Mouse (Mus musculus): ENCODE measurements around the gene C1galt1c1. TPM values are rescaled to one million over a fixed set of nuclear protein-coding genes. Genes with fewer than 3 reads are reported as not detected.

The C1galt1c1 gene
- polyA plus RNA-seq, 1 experiment from 2014 or later: 22.2 TPM

DNA sequence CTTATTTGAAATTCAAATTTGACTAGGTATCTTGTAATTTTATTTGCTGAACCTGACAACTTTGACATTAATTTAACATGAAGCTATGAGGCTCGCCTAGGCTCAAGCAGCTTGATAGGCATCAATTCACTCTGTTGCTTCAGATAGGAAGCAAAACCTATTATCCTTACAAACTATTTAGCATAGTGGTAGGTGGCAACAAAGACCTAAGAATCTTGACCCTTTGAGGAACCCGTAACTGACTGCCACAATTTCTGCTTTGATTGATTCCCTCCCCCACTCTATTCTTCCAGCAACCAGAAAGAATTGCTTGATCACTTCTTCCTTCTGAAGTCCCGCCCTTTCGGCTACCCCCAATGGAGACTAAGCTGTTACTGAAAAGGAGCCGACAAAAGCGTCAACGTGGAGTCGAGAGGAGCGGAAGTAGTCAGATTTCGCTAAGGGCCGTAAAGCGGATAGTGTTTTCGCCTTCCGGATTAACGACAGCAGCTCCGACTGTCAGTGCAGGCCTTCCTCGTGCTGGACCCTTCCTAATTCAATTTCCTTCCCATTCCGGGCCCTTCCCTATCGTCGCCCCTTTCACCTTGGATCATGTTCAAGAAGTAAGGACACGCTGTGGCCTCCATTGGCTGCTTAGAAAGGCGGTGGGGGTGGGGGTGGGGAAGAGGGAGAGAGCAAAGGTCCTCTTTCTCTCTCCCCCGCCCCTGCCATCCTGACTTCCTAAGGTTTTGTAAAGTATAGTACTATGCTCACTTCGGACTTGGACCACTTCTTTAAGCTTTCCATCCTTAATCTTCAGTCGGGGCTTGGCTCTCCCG, 34.5 kb downstream of the C1galt1c1 start, which contains the start of gene Mcts1:
TSS of gene Mcts1 (plus strand) at position 402 of the 818 bp plus-strand sequence.
- WGBS: 16% methylated on average over 26 of the region's 26 CpGs
- peak; percentile 76 for DNase-seq (ENCODE audit: low spot score)
- no peaks in the 10 kb centered on the region for H3K9me3 ChIP-seq
- H3K4me1 ChIP-seq (replicated peaks): no peaks in the 10 kb centered on the region
- H3K27me3 ChIP-seq (ENCODE audit: insufficient read depth, poor library complexity, severe bottlenecking): no peaks in the 10 kb centered on the region
- H3K27ac ChIP-seq: peak within 1 kb of the TSS; percentile 84
- no peaks in the 10 kb centered on the region for H3K36me3 ChIP-seq
- peak within 1 kb of the TSS; percentile 60 for H3K4me3 ChIP-seq

DNA sequence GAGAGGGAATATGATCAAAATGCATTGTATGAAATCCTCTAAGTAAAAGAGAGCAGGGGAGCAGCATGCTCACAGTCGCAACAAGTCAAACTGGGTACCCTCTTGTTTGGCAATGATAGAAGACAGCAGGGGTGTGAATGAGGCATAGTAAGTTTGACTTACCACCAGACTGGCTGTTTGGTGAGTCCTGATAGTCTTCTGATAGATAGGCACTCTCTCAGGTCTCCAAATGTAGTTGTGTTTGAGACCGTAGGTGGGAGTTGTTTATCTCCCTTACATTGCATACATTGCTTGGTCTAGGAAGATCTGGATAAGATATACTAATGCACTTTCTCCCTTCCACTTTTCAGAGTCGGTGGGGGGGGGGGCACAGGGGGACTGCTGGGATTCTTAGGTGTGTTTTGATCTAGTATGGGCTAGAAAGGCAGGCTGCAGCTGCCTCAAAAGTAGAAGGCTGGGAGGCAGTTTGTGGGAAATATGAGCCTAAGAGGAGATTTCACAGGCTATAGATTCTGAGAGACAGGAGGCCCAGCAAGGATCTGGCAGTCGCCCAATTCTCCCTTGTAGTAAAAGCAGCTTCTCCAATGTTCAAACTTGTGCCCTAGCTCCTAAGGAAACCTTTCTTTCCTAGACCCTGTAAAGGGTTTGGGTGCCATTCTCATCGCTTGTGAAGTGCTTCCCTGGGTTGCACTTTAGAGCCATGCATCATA, 41.6 kb downstream of the C1galt1c1 start:
- no peak overlapping the region for H3K4me3 ChIP-seq
- no peak overlapping the region for H3K27ac ChIP-seq
- H3K4me1 ChIP-seq (replicated peaks): no peaks in the 10 kb centered on the region
- H3K9me3 ChIP-seq: no peaks in the 10 kb centered on the region
- WGBS: 69% methylated on average over 5 of the region's 5 CpGs
- no peaks in the 10 kb centered on the region for H3K27me3 ChIP-seq (ENCODE audit: insufficient read depth, poor library complexity, severe bottlenecking)
- no peak for DNase-seq (ENCODE audit: low spot score)
- H3K36me3 ChIP-seq: no peaks in the 10 kb centered on the region

DNA sequence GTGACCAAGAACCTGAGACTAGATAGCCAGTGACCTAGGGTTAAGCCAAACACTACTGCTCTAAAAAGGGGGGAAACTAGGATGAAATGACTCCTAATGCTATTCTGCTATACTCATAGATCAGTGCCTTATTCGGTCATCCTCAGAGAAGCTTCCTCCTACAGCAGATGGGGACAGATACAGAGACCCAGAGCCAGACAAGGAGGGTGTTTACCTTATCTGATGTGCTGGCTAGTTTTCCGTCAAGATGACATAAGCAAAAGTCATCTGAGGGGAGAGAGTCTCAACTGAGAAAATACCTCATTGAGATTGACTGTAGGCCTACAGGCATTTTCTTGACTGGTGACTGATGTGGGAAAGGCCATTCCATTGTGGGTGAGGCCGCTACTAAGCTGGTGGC, 43.1 kb downstream of the C1galt1c1 start:
- 88% methylated on average over 3 of the region's 3 CpGs for WGBS
- no peaks in the 10 kb centered on the region for H3K9me3 ChIP-seq

DNA sequence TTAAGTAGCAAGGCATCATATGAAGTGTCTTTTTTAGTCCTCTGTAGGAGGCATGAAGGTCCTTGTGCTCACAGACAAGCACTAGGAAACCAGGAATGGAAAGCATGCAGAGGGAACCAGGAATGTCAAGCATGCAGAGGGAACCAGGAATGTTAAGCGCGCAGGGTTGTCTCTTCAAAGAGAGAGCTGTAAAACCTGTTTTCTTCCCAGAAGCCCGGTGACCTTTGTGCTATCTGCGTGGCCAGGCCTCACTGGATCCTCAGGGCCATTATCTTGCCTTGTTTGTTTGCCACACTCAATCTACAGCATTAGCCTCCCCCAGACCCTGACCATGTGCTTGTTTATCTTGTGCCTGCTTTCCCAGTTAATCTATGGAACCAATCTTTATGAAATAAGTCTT, 45.1 kb downstream of the C1galt1c1 start:
- Histone ChIP-seq H3K9me3 (no peaks in the 10 kb centered on the region), H3K27ac (no peak overlapping the region), H3K27me3 (ENCODE audit: insufficient read depth, poor library complexity, severe bottlenecking) (no peaks in the 10 kb centered on the region), H3K4me3 (no peak overlapping the region), H3K36me3 (no peaks in the 10 kb centered on the region), H3K4me1 (replicated peaks) (no peaks in the 10 kb centered on the region)
- DNase-seq (ENCODE audit: low spot score): peak; percentile 3
- WGBS: 29% methylated on average over 4 of the region's 4 CpGs

More for the DNA sequence above, 43.1 kb downstream of the C1galt1c1 start:
- Histone ChIP-seq H3K27me3 (ENCODE audit: insufficient read depth, poor library complexity, severe bottlenecking) (no peaks in the 10 kb centered on the region), H3K4me1 (replicated peaks) (no peaks in the 10 kb centered on the region), H3K27ac (no peak overlapping the region), H3K4me3 (no peak overlapping the region), H3K36me3 (no peaks in the 10 kb centered on the region)
- DNase-seq (ENCODE audit: low spot score): no peak

DNA sequence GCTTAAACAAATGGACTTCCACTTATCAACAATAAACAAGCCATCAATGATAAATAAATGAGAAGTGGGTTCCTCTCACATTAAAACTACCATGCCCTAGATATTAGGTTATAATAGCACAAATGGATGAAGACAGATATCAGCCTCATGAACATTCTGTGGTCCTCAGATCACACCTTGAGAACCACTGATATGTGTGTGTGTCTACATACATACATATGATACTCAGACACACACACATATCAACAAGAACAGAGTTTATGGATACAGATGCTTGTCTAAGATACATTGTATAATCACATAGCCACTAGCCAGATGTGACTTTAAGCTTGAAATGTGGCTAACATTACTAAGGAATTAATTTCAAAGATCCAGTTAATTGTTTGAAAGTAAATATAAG, 51.6 kb downstream of the C1galt1c1 start:
- no peaks in the 10 kb centered on the region for H3K9me3 ChIP-seq
- DNase-seq (ENCODE audit: low spot score): no peak

DNA sequence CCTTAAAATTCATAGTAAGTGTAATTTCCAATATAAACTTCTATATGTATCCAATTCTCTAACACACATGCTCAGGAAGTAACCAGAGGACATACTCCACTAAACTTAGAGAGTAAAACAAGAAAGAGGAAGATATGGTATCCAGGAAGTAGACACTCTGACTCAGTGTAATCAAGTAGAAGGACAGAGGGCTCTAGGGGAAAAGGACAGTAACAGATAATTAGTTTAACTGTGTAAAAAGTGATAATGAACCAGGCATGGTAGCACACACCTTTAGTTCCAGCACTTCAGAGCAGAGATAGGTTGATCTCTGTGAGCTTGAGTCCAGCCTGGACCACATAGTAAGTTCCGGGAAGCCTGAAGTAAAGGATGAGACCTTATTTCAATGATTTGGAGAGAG, 53.7 kb downstream of the C1galt1c1 start:
- Histone ChIP-seq H3K27me3 (ENCODE audit: insufficient read depth, poor library complexity, severe bottlenecking) (no peaks in the 10 kb centered on the region), H3K4me3 (no peak overlapping the region), H3K9me3 (no peaks in the 10 kb centered on the region), H3K27ac (no peak overlapping the region), H3K4me1 (replicated peaks) (no peaks in the 10 kb centered on the region), H3K36me3 (no peaks in the 10 kb centered on the region)
- WGBS: 92% methylated on average over 1 of the region's 1 CpGs
- DNase-seq (ENCODE audit: low spot score): no peak

More for the DNA sequence above, 51.6 kb downstream of the C1galt1c1 start:
- Histone ChIP-seq H3K27me3 (ENCODE audit: insufficient read depth, poor library complexity, severe bottlenecking) (no peaks in the 10 kb centered on the region), H3K27ac (no peak overlapping the region), H3K36me3 (no peaks in the 10 kb centered on the region), H3K4me1 (replicated peaks) (no peaks in the 10 kb centered on the region), H3K4me3 (no peak overlapping the region)

Other genes with a start within 250 kb of the C1galt1c1 start
- 67.9 and 71.2 TPM in 2 replicates for gene Lamp2, start 178.6 kb downstream of the C1galt1c1 start, polyA plus RNA-seq (2016; fragmentation: Nextera tagmentation; extraction: Ambion mirVana)
- gene Cul4b, start 58.9 kb downstream of the C1galt1c1 start, polyA plus RNA-seq (2016; fragmentation: Nextera tagmentation; extraction: Ambion mirVana): 28.3 and 37.2 TPM in 2 replicates
- 88.5 and 106 TPM in 2 replicates for gene Mcts1, start 34.5 kb downstream of the C1galt1c1 start, polyA plus RNA-seq (2016; fragmentation: Nextera tagmentation; extraction: Ambion mirVana)
- not detected in 2 replicates for gene 6030498E09Rik, start 137.6 kb upstream of the C1galt1c1 start, polyA plus RNA-seq (2016; fragmentation: Nextera tagmentation; extraction: Ambion mirVana)